Mouse (Mus musculus): ENCODE measurements around the gene Rangrf. TPM values are rescaled to one million over a fixed set of nuclear protein-coding genes. Genes with fewer than 3 reads are reported as not detected.

The Rangrf gene
- polyA plus RNA-seq, 1 experiment from 2014 or later = 55.9 TPM

DNA sequence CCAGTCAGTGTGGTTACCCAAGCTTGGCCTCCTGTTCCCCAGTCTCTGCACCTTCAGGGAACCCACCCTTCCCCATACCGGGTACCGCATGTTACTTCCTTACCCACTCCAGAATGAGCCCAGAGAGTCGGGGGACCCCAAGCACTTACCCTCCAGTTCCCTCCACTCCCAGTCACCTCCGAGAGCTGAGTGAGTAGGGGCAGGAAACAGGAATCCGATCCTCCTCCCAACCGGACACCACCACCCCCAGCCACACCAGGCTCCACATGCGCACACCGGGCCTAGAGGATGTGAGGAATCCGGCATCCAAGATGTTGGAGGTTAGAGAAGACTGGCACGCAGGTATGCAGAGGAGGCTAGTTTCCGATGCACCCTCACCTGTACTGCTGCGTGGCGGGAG lies 18.3 kb downstream of the Rangrf start:
- no peak for ATAC-seq (ENCODE audit: insufficient read depth, low FRiP score, low read depth)
- H3K36me3 ChIP-seq = no peaks in the 10 kb centered on the region
- peaks cover 19% of the 10 kb centered on the region; the same call in 1 of the 2 replicates for H3K27me3 ChIP-seq (replicated peaks)
- no peak overlapping the region for H3K4me2 ChIP-seq
- H3K27ac ChIP-seq = peak overlapping the region; percentile 51; the same call in 1 of the 2 replicates
- no peaks in the 10 kb centered on the region for H3K9me3 ChIP-seq
- 30% methylated on average over 13 of the region's 13 CpGs for WGBS
- H3K9ac ChIP-seq = no peak overlapping the region
- H3K4me3 ChIP-seq (replicated peaks) = peak overlapping the region; percentile 16
- H3K4me1 ChIP-seq = peaks cover 10% of the 10 kb centered on the region

GRCm38 (mm10) chr11:68956107-68956506 lies 18.9 kb downstream of the Rangrf start:
- no peaks in the 10 kb centered on the region for H3K9me3 ChIP-seq
- H3K27me3 ChIP-seq (replicated peaks) = peaks cover 23% of the 10 kb centered on the region; the same call in 1 of the 2 replicates
- H3K4me1 ChIP-seq = peaks cover 10% of the 10 kb centered on the region
- H3K4me2 ChIP-seq = 0 out of 2 replicates have a peak overlapping the region, but pooled peaks have one; percentile 8
- ATAC-seq (ENCODE audit: insufficient read depth, low FRiP score, low read depth) = no peak
- WGBS = 38% methylated on average over 3 of the region's 3 CpGs
- no peak overlapping the region for H3K9ac ChIP-seq
- H3K4me3 ChIP-seq (replicated peaks) = peak overlapping the region; percentile 16; the same call in 1 of the 2 replicates
- H3K27ac ChIP-seq = peak overlapping the region; percentile 51; the same call in 1 of the 2 replicates
- H3K36me3 ChIP-seq = no peaks in the 10 kb centered on the region

GRCm38 (mm10) chr11:68955473-68955872 lies 19.5 kb downstream of the Rangrf start:
- Histone ChIP-seq H3K4me1 (peaks cover 10% of the 10 kb centered on the region), H3K27ac (no peak overlapping the region), H3K36me3 (no peaks in the 10 kb centered on the region), H3K4me2 (peak overlapping the region; percentile 62; the same call in 1 of the 2 replicates), H3K4me3 (replicated peaks) (peak overlapping the region; percentile 35; the same call in 1 of the 2 replicates), H3K9me3 (no peaks in the 10 kb centered on the region), H3K27me3 (replicated peaks) (peaks cover 23% of the 10 kb centered on the region; the same call in 1 of the 2 replicates), H3K9ac (no peak overlapping the region)
- ATAC-seq (ENCODE audit: insufficient read depth, low FRiP score, low read depth) = 0 out of 2 replicates have a peak, but pooled peaks have one; percentile 21
- WGBS = 62% methylated on average over 5 of the region's 5 CpGs

GRCm38 (mm10) chr11:68954408-68954807 lies 20.6 kb downstream of the Rangrf start:
- WGBS = 4% methylated on average over 17 of the region's 17 CpGs
- Histone ChIP-seq H3K4me2 (peak overlapping the region; percentile 62), H3K27ac (no peak overlapping the region), H3K9ac (0 out of 2 replicates have a peak overlapping the region, but pooled peaks have one; percentile 9), H3K4me3 (replicated peaks) (peak overlapping the region; percentile 35), H3K36me3 (no peaks in the 10 kb centered on the region), H3K4me1 (peaks cover 10% of the 10 kb centered on the region), H3K27me3 (replicated peaks) (peaks cover 23% of the 10 kb centered on the region; the same call in 1 of the 2 replicates), H3K9me3 (no peaks in the 10 kb centered on the region)
- ATAC-seq (ENCODE audit: insufficient read depth, low FRiP score, low read depth) = no peak

GRCm38 (mm10) chr11:68953903-68954302 lies 21.1 kb downstream of the Rangrf start:
- no peak for ATAC-seq (ENCODE audit: insufficient read depth, low FRiP score, low read depth)
- 14% methylated on average over 13 of the region's 13 CpGs for WGBS
- H3K4me2 ChIP-seq = peak overlapping the region; percentile 62
- H3K9ac ChIP-seq = no peak overlapping the region
- peak overlapping the region; percentile 35 for H3K4me3 ChIP-seq (replicated peaks)
- H3K9me3 ChIP-seq = no peaks in the 10 kb centered on the region
- H3K4me1 ChIP-seq = peaks cover 10% of the 10 kb centered on the region
- peaks cover 23% of the 10 kb centered on the region; the same call in 1 of the 2 replicates for H3K27me3 ChIP-seq (replicated peaks)
- no peak overlapping the region for H3K27ac ChIP-seq
- no peaks in the 10 kb centered on the region for H3K36me3 ChIP-seq

DNA sequence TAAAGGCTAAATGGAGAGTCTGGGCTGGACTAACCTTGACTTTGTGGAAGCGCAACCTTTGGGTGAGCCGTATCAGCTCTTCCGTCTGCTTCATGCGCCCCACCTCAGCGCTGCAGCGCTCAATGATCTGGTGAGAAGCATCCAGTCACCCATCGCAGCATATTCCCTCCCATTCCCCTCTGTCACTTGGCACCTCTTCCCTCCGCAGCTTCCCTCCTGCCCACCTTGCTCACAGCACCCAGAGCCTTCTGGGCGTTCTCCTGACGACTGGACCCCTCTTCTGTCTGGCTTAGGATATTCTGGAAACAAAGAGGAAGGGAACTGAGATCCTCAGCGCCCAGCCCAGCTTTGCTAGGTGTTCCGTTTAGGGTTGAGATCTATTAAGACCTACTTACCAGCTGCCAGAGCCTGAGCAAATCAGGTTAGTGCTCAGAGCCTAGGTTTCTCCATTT lies 27.4 kb downstream of the Rangrf start:
- Histone ChIP-seq H3K9ac (no peak overlapping the region), H3K9me3 (no peaks in the 10 kb centered on the region), H3K36me3 (peaks cover 3% of the 10 kb centered on the region; the same call in 1 of the 2 replicates), H3K4me2 (peak overlapping the region; percentile 41), H3K4me3 (replicated peaks) (no peak overlapping the region; the same call in 1 of the 2 replicates), H3K4me1 (0 out of 2 replicates have a peak, but pooled peaks cover 5% of the 10 kb centered on the region), H3K27me3 (replicated peaks) (0 out of 2 replicates have a peak, but pooled peaks cover 12% of the 10 kb centered on the region), H3K27ac (peak overlapping the region; percentile 31; the same call in 1 of the 2 replicates)
- ATAC-seq (ENCODE audit: insufficient read depth, low FRiP score, low read depth) = no peak
- 14% methylated on average over 12 of the region's 12 CpGs for WGBS

- WGBS = 17% methylated on average over 13 of the region's 16 CpGs
- Histone ChIP-seq H3K27ac (no peak overlapping the region), H3K9me3 (no peaks in the 10 kb centered on the region), H3K36me3 (peaks cover 3% of the 10 kb centered on the region; the same call in 1 of the 2 replicates), H3K4me3 (replicated peaks) (peak overlapping the region; percentile 23), H3K27me3 (replicated peaks) (0 out of 2 replicates have a peak, but pooled peaks cover 12% of the 10 kb centered on the region), H3K9ac (no peak overlapping the region), H3K4me2 (peak overlapping the region; percentile 46), H3K4me1 (0 out of 2 replicates have a peak, but pooled peaks cover 5% of the 10 kb centered on the region)
- ATAC-seq (ENCODE audit: insufficient read depth, low FRiP score, low read depth) = peak; percentile 19; the same call in 1 of the 2 replicates
Measured at GRCm38 (mm10) chr11:68946806-68947440, 28.1 kb downstream of the Rangrf start.

DNA sequence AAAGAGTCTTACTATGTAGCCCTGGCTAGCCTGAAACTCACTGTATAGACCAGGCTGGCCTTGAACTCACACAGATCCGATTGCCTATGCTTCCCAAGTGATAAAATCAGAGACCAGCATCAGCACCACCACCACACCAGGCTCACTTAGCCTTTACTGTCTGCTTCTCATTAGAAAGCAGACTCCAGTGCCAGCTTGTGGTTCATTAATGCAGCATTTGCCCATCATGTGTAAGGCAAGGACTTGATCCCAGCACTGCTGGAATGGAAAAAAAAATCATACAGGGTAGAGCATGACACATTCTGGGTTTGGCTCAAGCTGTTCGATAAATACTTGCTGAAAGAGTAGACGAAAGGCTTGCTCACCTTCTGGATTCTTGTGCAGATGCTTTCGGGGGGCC lies 29.0 kb downstream of the Rangrf start:
- Histone ChIP-seq H3K9me3 (no peaks in the 10 kb centered on the region), H3K27me3 (replicated peaks) (0 out of 2 replicates have a peak, but pooled peaks cover 8% of the 10 kb centered on the region), H3K4me1 (0 out of 2 replicates have a peak, but pooled peaks cover 5% of the 10 kb centered on the region), H3K9ac (no peak overlapping the region), H3K36me3 (peaks cover 3% of the 10 kb centered on the region; the same call in 1 of the 2 replicates), H3K4me2 (no peak overlapping the region), H3K4me3 (replicated peaks) (no peak overlapping the region), H3K27ac (no peak overlapping the region)
- no peak for ATAC-seq (ENCODE audit: insufficient read depth, low FRiP score, low read depth)
- 79% methylated on average over 4 of the region's 4 CpGs for WGBS

- no peak for ATAC-seq (ENCODE audit: insufficient read depth, low FRiP score, low read depth)
- peaks cover 9% of the 10 kb centered on the region; the same call in 1 of the 2 replicates for H3K4me1 ChIP-seq
- peaks cover 3% of the 10 kb centered on the region; the same call in 1 of the 2 replicates for H3K36me3 ChIP-seq
- 76% methylated on average over 2 of the region's 2 CpGs for WGBS
- no peak overlapping the region for H3K9ac ChIP-seq
- no peak overlapping the region for H3K4me2 ChIP-seq
- no peak overlapping the region for H3K4me3 ChIP-seq (replicated peaks)
- H3K27me3 ChIP-seq (replicated peaks) = 0 out of 2 replicates have a peak, but pooled peaks cover 8% of the 10 kb centered on the region
- no peak overlapping the region for H3K27ac ChIP-seq
- H3K9me3 ChIP-seq = no peaks in the 10 kb centered on the region
Measured at GRCm38 (mm10) chr11:68945245-68945644, 29.7 kb downstream of the Rangrf start.

- H3K4me2 ChIP-seq = no peak overlapping the region
- H3K4me3 ChIP-seq (replicated peaks) = no peak overlapping the region
- no peak overlapping the region for H3K9ac ChIP-seq
- peaks cover 3% of the 10 kb centered on the region; the same call in 1 of the 2 replicates for H3K36me3 ChIP-seq
- H3K4me1 ChIP-seq = peaks cover 9% of the 10 kb centered on the region; the same call in 1 of the 2 replicates
- no peak for ATAC-seq (ENCODE audit: insufficient read depth, low FRiP score, low read depth)
- no peaks in the 10 kb centered on the region for H3K9me3 ChIP-seq
- 81% methylated on average over 8 of the region's 8 CpGs for WGBS
- H3K27ac ChIP-seq = no peak overlapping the region
- 0 out of 2 replicates have a peak, but pooled peaks cover 7% of the 10 kb centered on the region for H3K27me3 ChIP-seq (replicated peaks)
Measured at GRCm38 (mm10) chr11:68942731-68943130, 32.3 kb downstream of the Rangrf start.

- ATAC-seq (ENCODE audit: insufficient read depth, low FRiP score, low read depth) = no peak
- peak overlapping the region; percentile 23; the same call in 1 of the 2 replicates for H3K9ac ChIP-seq
Measured at GRCm38 (mm10) chr11:68940516-68940915, 34.5 kb downstream of the Rangrf start.

More at GRCm38 (mm10) chr11:68940516-68940915, 34.5 kb downstream of the Rangrf start:
- H3K36me3 ChIP-seq = peaks cover 3% of the 10 kb centered on the region; the same call in 1 of the 2 replicates
- peaks cover 4% of the 10 kb centered on the region; the same call in 1 of the 2 replicates for H3K4me1 ChIP-seq
- no peaks in the 10 kb centered on the region for H3K27me3 ChIP-seq (replicated peaks)
- 46% methylated on average over 4 of the region's 4 CpGs for WGBS
- H3K9me3 ChIP-seq = no peaks in the 10 kb centered on the region
- H3K27ac ChIP-seq = peak overlapping the region; percentile 16; the same call in 1 of the 2 replicates
- H3K4me2 ChIP-seq = peak overlapping the region; percentile 61
- H3K4me3 ChIP-seq (replicated peaks) = peak overlapping the region; percentile 45
